Mouse (Mus musculus): ENCODE measurements around the gene Gpr173.

- TF ChIP-seq GATA1 (IDR thresholded peaks at IDR 0.05; ENCODE audit: borderline replicate concordance, low read length) (no peak), FLI1 (IDR thresholded peaks at IDR 0.05; ENCODE audit: low read length) (no peak)
Measured at GRCm38 (mm10) chrX:152342903-152343302, 25.6 kb downstream of the Gpr173 start.

Data from megakaryocyte, embryonic 14.5 days (primary cell).